Mouse (Mus musculus): Measurements from ENCODE around the gene Jazf1. TPM values are rescaled to one million over a fixed set of nuclear protein-coding genes. Genes with fewer than 3 reads are reported as not detected.

The Jazf1 gene
- polyA plus RNA-seq, 1 experiment from 2014 or later, result 9.3 TPM

- Histone ChIP-seq H3K9ac (replicated peaks; ENCODE audit: low read depth, low read length) (peak overlapping the region; percentile 50; the same call in 1 of the 2 replicates), H3K36me3 (ENCODE audit: control insufficient read depth, insufficient read depth, low read length) (no peaks in the 10 kb centered on the region), H3K4me1 (ENCODE audit: control insufficient read depth, insufficient read depth, low read length) (no peaks in the 10 kb centered on the region), H3K9me3 (ENCODE audit: control insufficient read depth, low read depth, low read length) (no peaks in the 10 kb centered on the region), H3K27ac (ENCODE audit: low read length) (no peak overlapping the region), H3K4me2 (replicated peaks; ENCODE audit: low read depth, low read length) (peak overlapping the region; percentile 88), H3K4me3 (ENCODE audit: low read depth, low read length) (peak overlapping the region; percentile 76), H3K27me3 (ENCODE audit: control insufficient read depth, insufficient read depth, low read length) (peaks cover 9% of the 10 kb centered on the region; the same call in 1 of the 2 replicates)
- peak; percentile 46; the same call in 1 of the 2 replicates for ATAC-seq (ENCODE audit: insufficient number of reproducible peaks, insufficient read depth, low FRiP score, low read depth)
- 5% methylated on average over 41 of the region's 41 CpGs for whole genome bisulfite sequencing
Measured at GRCm38 (mm10) chr6:53067446-53067988, 914 bp downstream of the Jazf1 start.

DNA sequence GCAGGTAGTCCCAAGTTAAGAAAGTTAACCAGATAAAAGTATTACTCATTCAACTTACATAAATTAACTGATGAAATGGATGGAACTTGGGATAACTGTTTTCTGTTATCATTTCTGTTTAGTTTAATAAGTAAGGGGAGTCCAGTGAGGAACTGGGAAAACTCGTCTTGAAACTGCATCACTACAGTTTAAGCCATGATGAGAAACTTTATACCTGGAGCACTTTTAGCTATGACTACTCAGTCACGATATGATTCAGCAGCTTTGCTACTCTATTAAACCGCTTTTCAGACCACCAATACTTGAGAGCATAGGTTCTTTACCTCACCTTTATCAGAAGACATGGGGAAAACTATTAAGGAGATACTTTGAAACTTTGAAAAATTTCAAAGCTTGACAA is 1.5 kb downstream of the Jazf1 start:
- H3K27ac ChIP-seq (ENCODE audit: low read length), result no peak overlapping the region
- 66% methylated on average over 3 of the region's 3 CpGs for WGBS
- no peaks in the 10 kb centered on the region for H3K4me1 ChIP-seq (ENCODE audit: control insufficient read depth, insufficient read depth, low read length)
- no peak overlapping the region for H3K9ac ChIP-seq (replicated peaks; ENCODE audit: low read depth, low read length)
- no peak overlapping the region; the same call in 1 of the 2 replicates for H3K4me3 ChIP-seq (ENCODE audit: low read depth, low read length)
- H3K36me3 ChIP-seq (ENCODE audit: control insufficient read depth, insufficient read depth, low read length), result no peaks in the 10 kb centered on the region
- ATAC-seq (ENCODE audit: insufficient number of reproducible peaks, insufficient read depth, low FRiP score, low read depth), result no peak
- no peaks in the 10 kb centered on the region for H3K9me3 ChIP-seq (ENCODE audit: control insufficient read depth, low read depth, low read length)
- H3K4me2 ChIP-seq (replicated peaks; ENCODE audit: low read depth, low read length), result peak overlapping the region; percentile 88; the same call in 1 of the 2 replicates
- peaks cover 9% of the 10 kb centered on the region; the same call in 1 of the 2 replicates for H3K27me3 ChIP-seq (ENCODE audit: control insufficient read depth, insufficient read depth, low read length)

- Histone ChIP-seq H3K36me3 (ENCODE audit: control insufficient read depth, insufficient read depth, low read length) (no peaks in the 10 kb centered on the region), H3K9ac (replicated peaks; ENCODE audit: low read depth, low read length) (no peak overlapping the region), H3K27ac (ENCODE audit: low read length) (no peak overlapping the region), H3K4me3 (ENCODE audit: low read depth, low read length) (no peak overlapping the region), H3K27me3 (ENCODE audit: control insufficient read depth, insufficient read depth, low read length) (peaks cover 2% of the 10 kb centered on the region; the same call in 1 of the 2 replicates), H3K4me2 (replicated peaks; ENCODE audit: low read depth, low read length) (no peak overlapping the region), H3K4me1 (ENCODE audit: control insufficient read depth, insufficient read depth, low read length) (no peaks in the 10 kb centered on the region), H3K9me3 (ENCODE audit: control insufficient read depth, low read depth, low read length) (no peaks in the 10 kb centered on the region)
- WGBS, result 87% methylated on average over 4 of the region's 4 CpGs
- ATAC-seq (ENCODE audit: insufficient number of reproducible peaks, insufficient read depth, low FRiP score, low read depth), result no peak
Measured at GRCm38 (mm10) chr6:53064070-53064469, 4.4 kb downstream of the Jazf1 start.

DNA sequence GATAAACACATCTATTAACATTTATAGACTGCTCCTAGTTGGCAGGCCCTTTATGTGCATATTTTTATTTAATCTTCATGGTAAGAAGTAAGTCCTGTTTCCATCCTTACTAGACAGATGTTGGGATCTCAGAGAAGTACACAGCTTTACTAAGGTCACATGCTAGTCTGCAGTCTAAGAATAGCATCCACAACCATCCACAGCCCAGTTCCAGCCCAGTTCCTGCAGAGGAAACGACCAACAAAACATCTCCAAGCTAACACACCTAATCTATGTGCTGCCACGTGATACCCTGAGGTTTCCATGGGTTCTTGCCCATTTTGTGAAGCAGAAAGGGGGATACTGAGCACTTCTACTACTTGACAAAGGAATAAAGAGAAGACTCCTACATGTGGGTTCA is 13.5 kb downstream of the Jazf1 start:
- Histone ChIP-seq H3K4me2 (replicated peaks; ENCODE audit: low read depth, low read length) (no peak overlapping the region), H3K4me1 (ENCODE audit: control insufficient read depth, insufficient read depth, low read length) (no peaks in the 10 kb centered on the region), H3K27ac (ENCODE audit: low read length) (no peak overlapping the region), H3K27me3 (ENCODE audit: control insufficient read depth, insufficient read depth, low read length) (no peaks in the 10 kb centered on the region), H3K9ac (replicated peaks; ENCODE audit: low read depth, low read length) (no peak overlapping the region), H3K4me3 (ENCODE audit: low read depth, low read length) (no peak overlapping the region), H3K9me3 (ENCODE audit: control insufficient read depth, low read depth, low read length) (no peaks in the 10 kb centered on the region), H3K36me3 (ENCODE audit: control insufficient read depth, insufficient read depth, low read length) (no peaks in the 10 kb centered on the region)
- 68% methylated on average over 2 of the region's 2 CpGs for WGBS
- no peak for ATAC-seq (ENCODE audit: insufficient number of reproducible peaks, insufficient read depth, low FRiP score, low read depth)

- no peak for ATAC-seq (ENCODE audit: insufficient number of reproducible peaks, insufficient read depth, low FRiP score, low read depth)
- H3K4me1 ChIP-seq (ENCODE audit: control insufficient read depth, insufficient read depth, low read length), result no peaks in the 10 kb centered on the region
- 93% methylated on average over 2 of the region's 2 CpGs for WGBS
Measured at GRCm38 (mm10) chr6:53045501-53045900, 22.9 kb downstream of the Jazf1 start.

GRCm38 (mm10) chr6:53038176-53038575 is 30.3 kb downstream of the Jazf1 start:
- no peak overlapping the region for H3K9ac ChIP-seq (replicated peaks; ENCODE audit: low read depth, low read length)
- no peaks in the 10 kb centered on the region for H3K9me3 ChIP-seq (ENCODE audit: control insufficient read depth, low read depth, low read length)
- WGBS, result 54% methylated on average over 3 of the region's 3 CpGs
- ATAC-seq (ENCODE audit: insufficient number of reproducible peaks, insufficient read depth, low FRiP score, low read depth), result no peak
- no peaks in the 10 kb centered on the region for H3K4me1 ChIP-seq (ENCODE audit: control insufficient read depth, insufficient read depth, low read length)
- H3K27ac ChIP-seq (ENCODE audit: low read length), result no peak overlapping the region
- H3K27me3 ChIP-seq (ENCODE audit: control insufficient read depth, insufficient read depth, low read length), result no peaks in the 10 kb centered on the region
- no peaks in the 10 kb centered on the region for H3K36me3 ChIP-seq (ENCODE audit: control insufficient read depth, insufficient read depth, low read length)
- H3K4me3 ChIP-seq (ENCODE audit: low read depth, low read length), result no peak overlapping the region
- H3K4me2 ChIP-seq (replicated peaks; ENCODE audit: low read depth, low read length), result no peak overlapping the region

More at GRCm38 (mm10) chr6:53045501-53045900, 22.9 kb downstream of the Jazf1 start:
- H3K36me3 ChIP-seq (ENCODE audit: control insufficient read depth, insufficient read depth, low read length), result no peaks in the 10 kb centered on the region
- H3K4me3 ChIP-seq (ENCODE audit: low read depth, low read length), result no peak overlapping the region
- no peak overlapping the region for H3K4me2 ChIP-seq (replicated peaks; ENCODE audit: low read depth, low read length)
- H3K27ac ChIP-seq (ENCODE audit: low read length), result no peak overlapping the region
- H3K27me3 ChIP-seq (ENCODE audit: control insufficient read depth, insufficient read depth, low read length), result no peaks in the 10 kb centered on the region
- H3K9me3 ChIP-seq (ENCODE audit: control insufficient read depth, low read depth, low read length), result no peaks in the 10 kb centered on the region
- no peak overlapping the region for H3K9ac ChIP-seq (replicated peaks; ENCODE audit: low read depth, low read length)

GRCm38 (mm10) chr6:53034362-53035011 is 33.9 kb downstream of the Jazf1 start:
- no peaks in the 10 kb centered on the region for H3K36me3 ChIP-seq (ENCODE audit: control insufficient read depth, insufficient read depth, low read length)
- H3K27ac ChIP-seq (ENCODE audit: low read length), result no peak overlapping the region
- H3K9me3 ChIP-seq (ENCODE audit: control insufficient read depth, low read depth, low read length), result no peaks in the 10 kb centered on the region
- no peaks in the 10 kb centered on the region for H3K27me3 ChIP-seq (ENCODE audit: control insufficient read depth, insufficient read depth, low read length)
- WGBS, result 60% methylated on average over 6 of the region's 6 CpGs
- no peaks in the 10 kb centered on the region for H3K4me1 ChIP-seq (ENCODE audit: control insufficient read depth, insufficient read depth, low read length)
- no peak overlapping the region for H3K4me2 ChIP-seq (replicated peaks; ENCODE audit: low read depth, low read length)
- no peak overlapping the region for H3K4me3 ChIP-seq (ENCODE audit: low read depth, low read length)
- H3K9ac ChIP-seq (replicated peaks; ENCODE audit: low read depth, low read length), result no peak overlapping the region
- ATAC-seq (ENCODE audit: insufficient number of reproducible peaks, insufficient read depth, low FRiP score, low read depth), result no peak

- Histone ChIP-seq H3K36me3 (ENCODE audit: control insufficient read depth, insufficient read depth, low read length) (no peaks in the 10 kb centered on the region), H3K27me3 (ENCODE audit: control insufficient read depth, insufficient read depth, low read length) (no peaks in the 10 kb centered on the region), H3K4me1 (ENCODE audit: control insufficient read depth, insufficient read depth, low read length) (no peaks in the 10 kb centered on the region), H3K4me2 (replicated peaks; ENCODE audit: low read depth, low read length) (no peak overlapping the region), H3K27ac (ENCODE audit: low read length) (no peak overlapping the region), H3K4me3 (ENCODE audit: low read depth, low read length) (no peak overlapping the region), H3K9ac (replicated peaks; ENCODE audit: low read depth, low read length) (no peak overlapping the region), H3K9me3 (ENCODE audit: control insufficient read depth, low read depth, low read length) (no peaks in the 10 kb centered on the region)
- ATAC-seq (ENCODE audit: insufficient number of reproducible peaks, insufficient read depth, low FRiP score, low read depth), result no peak
- 65% methylated on average over 4 of the region's 4 CpGs for whole genome bisulfite sequencing
Measured at GRCm38 (mm10) chr6:53032730-53033484, 35.5 kb downstream of the Jazf1 start.
